Mouse (Mus musculus) heart, adult 2 months (tissue): Measurements from ENCODE around the gene Kcna2.

Source experiments
- CTCF ChIP-seq: fragments of 200-600 bp; IDR thresholded peaks from 2 replicates; pipeline ENCODE4 v1.8.1; 2022; ENCODE audit warnings: antibody characterized with exemption, mild to moderate bottlenecking, moderate library complexity
- POLR2A ChIP-seq: fragments of 200-500 bp; IDR thresholded peaks from 2 replicates; pipeline ENCODE4 v1.6.1; 2011; ENCODE audit warnings: mild to moderate bottlenecking, low read depth, low read length, control low read depth; ENCODE audit not compliant: insufficient read depth

DNA sequence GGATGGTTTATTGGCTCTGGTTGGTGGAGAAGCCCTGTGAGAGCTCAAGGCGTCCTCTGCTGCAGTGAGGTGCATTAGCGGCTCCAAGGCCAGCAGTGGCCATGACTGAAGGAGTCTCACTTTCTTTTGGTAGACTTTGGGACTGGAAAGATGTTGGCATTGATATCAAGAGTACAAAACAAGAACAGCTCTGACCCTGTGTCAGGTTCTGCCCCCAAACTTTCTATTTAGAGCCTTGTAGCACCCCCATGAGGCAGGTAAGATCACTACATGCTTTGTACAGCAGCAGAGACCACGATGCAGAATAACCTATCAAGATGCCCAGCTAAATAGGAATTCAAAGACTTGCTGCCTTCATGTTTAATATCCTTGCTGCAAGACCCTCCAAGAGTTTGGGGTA, 58.5 kb downstream of the Kcna2 start:
- TF ChIP-seq CTCF: peak; percentile 20; the same call in 1 of the 2 replicates
- TF ChIP-seq POLR2A: no peak
